In the genomic region with DNA sequence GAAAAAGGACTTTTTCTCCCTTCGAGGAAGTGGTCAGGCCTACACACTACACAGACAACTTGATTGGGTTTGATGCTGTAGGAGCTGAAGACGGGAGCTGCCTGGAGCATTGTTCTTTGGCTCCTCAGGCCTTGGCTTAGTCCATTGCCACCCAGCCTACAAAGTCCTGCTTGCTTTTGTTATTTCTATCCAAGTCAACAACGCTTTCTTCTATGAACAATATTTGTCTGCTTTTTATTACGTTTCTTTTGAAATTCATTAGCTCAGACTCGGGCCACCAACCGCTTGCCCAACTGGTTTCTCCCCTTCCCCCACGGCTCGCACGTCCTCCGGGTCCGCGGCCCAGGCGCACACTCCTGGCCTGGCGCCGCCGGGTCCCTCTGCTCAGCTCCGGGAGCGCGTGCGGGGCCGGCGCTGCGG, we compare ENCODE assay signal across 8 mouse cellular contexts. TPM values are rescaled to one million over a fixed set of nuclear protein-coding genes. Genes with fewer than 3 reads are reported as not detected.
A peak's percentile ranks its signal among the peaks of the same experiment; 100 is the strongest.
DNase-seq lines count a peak whose midpoint lies in the region; ATAC-seq and TF ChIP-seq lines count a peak whose summit lies in the region.

No protein-coding gene starts in this region.

- no peak for TF ChIP-seq CTCF in G1E (IDR thresholded peaks at IDR 0.05; ENCODE audit: low read depth, low read length)

- H3K4me1 ChIP-seq in kidney, embryonic 15.5 days = peaks cover 7% of the 10 kb centered on the region
- H3K4me1 ChIP-seq in G1E (ENCODE audit: insufficient read depth, low read depth, low read length) = peaks cover 4% of the 10 kb centered on the region; the same call in 1 of the 2 replicates
- H3K4me1 ChIP-seq in limb, embryonic 12.5 days (replicated peaks) = no peaks in the 10 kb centered on the region; the same call in 1 of the 2 replicates
- H3K4me1 ChIP-seq in neural tube, embryonic 14.5 days (ENCODE audit: control insufficient read depth, insufficient read depth, low read length) = no peaks in the 10 kb centered on the region; the same call in 1 of the 2 replicates

- peaks cover 2% of the 10 kb centered on the region for H3K36me3 ChIP-seq in kidney, embryonic 15.5 days
- no peaks in the 10 kb centered on the region for H3K36me3 ChIP-seq in G1E (replicated peaks)
- H3K36me3 ChIP-seq in limb, embryonic 12.5 days = peaks cover 3% of the 10 kb centered on the region
- H3K36me3 ChIP-seq in neural tube, embryonic 14.5 days (ENCODE audit: control insufficient read depth, insufficient read depth, low read length) = peaks cover 2% of the 10 kb centered on the region; the same call in 1 of the 2 replicates

- no peak for DNase-seq in kidney, adult 8-10 months
- DNase-seq in G1E (ENCODE audit: low spot score) = no peak
- DNase-seq in retina, embryonic 14.5 days (ENCODE audit: low spot score) = no peak
- no peak for DNase-seq in cerebellum, adult 8-10 months

- ATAC-seq in kidney, embryonic 15.5 days (replicated peaks; ENCODE audit: low FRiP score) = peak; percentile 34
- 0 out of 2 replicates have a peak, but pooled peaks have one; percentile 0 for ATAC-seq in G1E (ENCODE audit: extremely low read depth, insufficient number of reproducible peaks, low FRiP score, poor library complexity, severe bottlenecking)
- peak; percentile 3; the same call in 1 of the 2 replicates for ATAC-seq in erythroid progenitor cell, adult 5-6 weeks (replicated peaks; ENCODE audit: low FRiP score, poor library complexity, severe bottlenecking)
- ATAC-seq in limb, embryonic 12.5 days (ENCODE audit: insufficient number of reproducible peaks, insufficient read depth, low FRiP score, low TSS enrichment, low read depth) = peak; percentile 44
- ATAC-seq in neural tube, embryonic 14.5 days (ENCODE audit: low read depth) = peak; percentile 44

- 0 out of 2 replicates have a peak, but pooled peaks cover 4% of the 10 kb centered on the region for H3K27me3 ChIP-seq in kidney, embryonic 15.5 days
- no peaks in the 10 kb centered on the region for H3K27me3 ChIP-seq in G1E (ENCODE audit: insufficient read depth, low read length)
- H3K27me3 ChIP-seq in limb, embryonic 12.5 days = no peaks in the 10 kb centered on the region
- H3K27me3 ChIP-seq in neural tube, embryonic 14.5 days (ENCODE audit: control insufficient read depth, insufficient read depth, low read length) = no peaks in the 10 kb centered on the region

- no peaks in the 10 kb centered on the region for H3K9me3 ChIP-seq in kidney, embryonic 15.5 days (replicated peaks)
- H3K9me3 ChIP-seq in G1E (replicated peaks) = no peaks in the 10 kb centered on the region
- no peaks in the 10 kb centered on the region for H3K9me3 ChIP-seq in limb, embryonic 12.5 days
- no peaks in the 10 kb centered on the region for H3K9me3 ChIP-seq in neural tube, embryonic 14.5 days (ENCODE audit: control insufficient read depth, low read length)

- H3K4me2 ChIP-seq in kidney, embryonic 15.5 days = peak overlapping the region; percentile 62
- peak overlapping the region; percentile 58 for H3K4me2 ChIP-seq in limb, embryonic 12.5 days
- H3K4me2 ChIP-seq in neural tube, embryonic 14.5 days (ENCODE audit: low read depth, low read length) = peak overlapping the region; percentile 60

- H3K4me3 ChIP-seq in kidney, embryonic 15.5 days (replicated peaks) = peak overlapping the region; percentile 80
- H3K4me3 ChIP-seq in G1E (ENCODE audit: low read depth, low read length) = peak overlapping the region; percentile 79
- H3K4me3 ChIP-seq in limb, embryonic 12.5 days (replicated peaks) = peak overlapping the region; percentile 77
- H3K4me3 ChIP-seq in neural tube, embryonic 14.5 days (ENCODE audit: low read depth, low read length) = peak overlapping the region; percentile 93

- H3K9ac ChIP-seq in kidney, embryonic 15.5 days = peak overlapping the region; percentile 45
- peak overlapping the region; percentile 99 for H3K9ac ChIP-seq in limb, embryonic 12.5 days (replicated peaks)
- H3K9ac ChIP-seq in neural tube, embryonic 14.5 days (replicated peaks; ENCODE audit: low read depth, low read length) = peak overlapping the region; percentile 100

- under 1% methylated on average over 23 of the region's 23 CpGs for WGBS in kidney, embryonic 15.5 days
- WGBS in limb, embryonic 12.5 days = 0% methylated on average over 23 of the region's 23 CpGs
- under 1% methylated on average over 23 of the region's 23 CpGs for WGBS in neural tube, embryonic 14.5 days

- peak overlapping the region; percentile 100 for H3K27ac ChIP-seq in kidney, embryonic 15.5 days
- peak overlapping the region; percentile 100 for H3K27ac ChIP-seq in limb, embryonic 12.5 days
- H3K27ac ChIP-seq in neural tube, embryonic 14.5 days (ENCODE audit: low read depth, low read length) = peak overlapping the region; percentile 100

RNA-seq across cellular contexts. Expression of gene Arrdc3, which starts 0.5 kb away (rescaled TPM):
- 57.3 and 57.4 TPM in 2 replicates for polyA plus RNA-seq in kidney, embryonic 15.5 days (2015; fragmentation: Nextera tagmentation; extraction: Ambion mirVana)
- 67.8 and 106 TPM in 2 replicates for total RNA-seq in G1E (2014; fragmentation: Nextera tagmentation)
- 11.7 and 13.3 TPM in 2 replicates for total RNA-seq in G1E (2017)
- 1.1 and 2.2 TPM in 2 replicates for polyA plus RNA-seq in G1E (2012)
- total RNA-seq in erythroid progenitor cell, adult 5-6 weeks (2015; ENCODE audit: low replicate concordance) = 94.1 and 150 TPM in 2 replicates
- total RNA-seq in erythroid progenitor cell, adult 5-6 weeks (2017; ENCODE audit: low replicate concordance) = 148 and 176 TPM in 2 replicates
- polyA plus RNA-seq in limb, embryonic 12.5 days (2016; fragmentation: Nextera tagmentation; extraction: Ambion mirVana) = 94.9 and 102 TPM in 2 replicates
- polyA plus RNA-seq in neural tube, embryonic 14.5 days (2014; fragmentation: Nextera tagmentation; extraction: Ambion mirVana) = 38.3 and 57.4 TPM in 2 replicates

Comparison
In these comparisons a context has a peak if more than half of its experiments do, and no peak if none do; other contexts are left out.
1. H3K9ac ChIP-seq: peak in every context shown above with its lines; median percentile 100 in neural tube, embryonic 14.5 days; 99 in limb, embryonic 12.5 days; 45 in kidney, embryonic 15.5 days.
2. RNA of gene Arrdc3, which starts 0.5 kb away (polyA plus RNA-seq): 94.9 to 102 TPM in limb, embryonic 12.5 days, 57.3 to 57.4 TPM in kidney, embryonic 15.5 days and 38.3 to 57.4 TPM in neural tube, embryonic 14.5 days; 1.1 to 2.2 TPM in G1E; every median in the first group is over 10 times any median in the second.
3. Peak in every context shown above with its lines, with median percentiles within 50 percentile points of each other: ATAC-seq, H3K27ac ChIP-seq, H3K4me2 ChIP-seq and H3K4me3 ChIP-seq.